Mouse (Mus musculus) midbrain, embryonic 13.5 days (tissue): ENCODE data around the gene Armc2. TPM values are rescaled to one million over a fixed set of nuclear protein-coding genes. Genes with fewer than 3 reads are reported as not detected.

Experiments used
- ATAC-seq: fragments of 200-750 bp; cut with Nextera tagmentation; 2 replicates; pipeline ENCODE4 v1.8.0; 2017; ENCODE audit warnings: mild to moderate bottlenecking, moderate TSS enrichment, moderate library complexity
- H3K27ac ChIP-seq: fragments of 300-500 bp; sonication (generic); 2 replicates; pipeline ENCODE4 v1.5.1; 2015; ENCODE audit warnings: inconsistent platforms, mild to moderate bottlenecking, moderate library complexity
- H3K27me3 ChIP-seq: fragments of 300-500 bp; sonication (generic); 2 replicates; pipeline ENCODE4 v1.6.1; 2015; ENCODE audit warnings: mild to moderate bottlenecking, inconsistent platforms
- H3K36me3 ChIP-seq: fragments of 300-500 bp; sonication (generic); 2 replicates; pipeline ENCODE4 v1.6.1; 2015; ENCODE audit warnings: mild to moderate bottlenecking, inconsistent platforms
- H3K4me1 ChIP-seq: fragments of 300-500 bp; sonication (generic); replicated peaks from 2 replicates; pipeline ENCODE4 v1.6.1; 2015; ENCODE audit warnings: inconsistent platforms
- H3K4me2 ChIP-seq: fragments of 300-500 bp; sonication (generic); replicated peaks from 2 replicates; pipeline ENCODE4 v1.6.1; 2015; ENCODE audit warnings: moderate library complexity, mild to moderate bottlenecking, inconsistent platforms
- H3K4me3 ChIP-seq: fragments of 300-500 bp; sonication (generic); replicated peaks from 2 replicates; pipeline ENCODE4 v1.5.1; 2015; ENCODE audit warnings: mild to moderate bottlenecking, inconsistent platforms
- H3K9ac ChIP-seq: fragments of 300-500 bp; sonication (generic); replicated peaks from 2 replicates; pipeline ENCODE4 v1.6.1; 2015; ENCODE audit warnings: mild to moderate bottlenecking, inconsistent platforms
- H3K9me3 ChIP-seq: fragments of 300-500 bp; sonication (generic); 2 replicates; pipeline ENCODE4 v1.6.1; 2016; ENCODE audit warnings: mild to moderate bottlenecking, inconsistent platforms
- WGBS: fragments of 180-500 bp; shearing (Covaris S2); methylation state at CpG from one replicate; pipeline ENCODE4 v1.1.7; 2015; 5-methylcytosine and 5-hydroxymethylcytosine counted together
- polyA plus RNA-seq: library from polyadenylated mRNA; unstranded; fragments of >200 nt; fragmentation: Nextera tagmentation; extraction: Ambion mirVana; gene quantifications from 2 replicates; pipeline ENCODE4 v1.2.1, GENCODE M21; 2015

Armc2 gene
- polyA plus RNA-seq, 1 experiment from 2014 or later: 6.8 TPM

DNA sequence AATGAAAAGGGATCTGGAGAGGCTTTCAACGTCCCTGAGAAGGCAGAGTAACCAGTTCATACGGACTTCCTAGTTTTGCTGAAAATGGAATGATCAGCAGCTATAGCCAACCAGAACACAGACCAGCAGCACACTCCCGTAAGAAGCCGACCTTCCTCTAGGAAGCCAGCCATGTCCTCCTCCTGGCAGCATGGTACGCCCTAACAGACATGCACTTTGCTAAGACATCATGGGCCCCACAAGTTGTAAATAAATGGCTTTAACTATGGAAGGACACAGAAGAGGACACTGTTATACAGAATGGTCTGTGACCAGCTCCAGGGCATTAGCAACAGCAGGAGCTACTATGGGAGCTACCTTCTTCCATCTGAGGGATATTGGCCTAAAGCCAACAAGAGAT is 85.3 kb downstream of the Armc2 start:
- H3K27ac ChIP-seq: no peak overlapping the region

DNA sequence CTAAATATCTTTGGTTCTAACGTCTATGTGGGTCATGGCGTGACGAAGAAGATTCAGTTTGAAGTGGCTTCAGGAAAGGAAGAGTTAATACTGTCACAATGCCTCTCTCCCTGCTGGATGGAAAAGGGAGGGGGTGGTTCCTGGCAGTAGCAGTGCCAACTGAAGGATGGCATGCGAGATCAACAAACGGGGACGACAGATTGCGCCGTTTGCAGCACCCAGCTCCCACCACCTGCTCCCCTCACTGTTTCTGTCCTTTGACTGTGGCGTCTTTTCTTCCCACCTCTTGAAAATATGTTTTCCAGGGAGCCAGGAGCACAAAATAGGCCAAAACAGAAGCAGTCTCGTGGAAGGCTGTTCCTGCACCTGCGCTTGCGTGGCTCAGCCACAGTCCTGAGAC is 86.3 kb downstream of the Armc2 start:
- Histone ChIP-seq H3K27ac (peak overlapping the region; percentile 35; the same call in 1 of the 2 replicates), H3K9me3 (no peaks in the 10 kb centered on the region), H3K36me3 (no peaks in the 10 kb centered on the region), H3K4me1 (peaks cover 37% of the 10 kb centered on the region), H3K4me2 (peak overlapping the region; percentile 22; the same call in 1 of the 2 replicates), H3K27me3 (peaks cover 4% of the 10 kb centered on the region; the same call in 1 of the 2 replicates), H3K4me3 (no peak overlapping the region), H3K9ac (no peak overlapping the region)
- 75% methylated on average over 12 of the region's 12 CpGs for WGBS
- no peak for ATAC-seq

More for the DNA sequence above, 85.3 kb downstream of the Armc2 start:
- no peak overlapping the region for H3K4me2 ChIP-seq
- H3K9ac ChIP-seq: no peak overlapping the region
- peaks cover 36% of the 10 kb centered on the region for H3K4me1 ChIP-seq
- ATAC-seq: no peak
- no peak overlapping the region for H3K4me3 ChIP-seq
- no peaks in the 10 kb centered on the region for H3K9me3 ChIP-seq
- WGBS: 92% methylated on average over 5 of the region's 5 CpGs
- no peaks in the 10 kb centered on the region for H3K36me3 ChIP-seq
- H3K27me3 ChIP-seq: peaks cover 4% of the 10 kb centered on the region; the same call in 1 of the 2 replicates

DNA sequence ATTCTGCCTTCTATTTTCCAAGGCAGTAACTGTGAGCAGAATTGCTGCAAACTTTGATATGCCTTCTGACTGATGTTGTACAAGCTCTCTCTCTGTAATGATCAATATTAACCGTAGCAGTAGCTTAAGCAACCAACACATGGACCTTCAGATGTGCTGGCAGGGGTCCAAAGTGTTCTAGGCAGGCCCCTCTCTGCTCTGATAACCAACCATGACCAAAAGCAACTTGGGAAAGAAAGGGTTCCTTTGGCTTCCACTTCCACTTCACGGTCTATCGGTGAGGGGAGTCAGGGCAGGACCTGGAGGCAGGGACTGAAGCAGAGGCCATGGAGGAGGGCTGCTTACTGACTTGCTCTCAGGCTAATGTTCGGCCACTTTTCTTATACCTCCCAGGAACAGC is 87.3 kb downstream of the Armc2 start:
- Histone ChIP-seq H3K4me3 (no peak overlapping the region), H3K36me3 (no peaks in the 10 kb centered on the region), H3K9ac (no peak overlapping the region), H3K4me2 (no peak overlapping the region), H3K9me3 (no peaks in the 10 kb centered on the region), H3K27me3 (peaks cover 4% of the 10 kb centered on the region; the same call in 1 of the 2 replicates), H3K4me1 (peaks cover 33% of the 10 kb centered on the region), H3K27ac (no peak overlapping the region)
- WGBS: 61% methylated on average over 4 of the region's 4 CpGs
- ATAC-seq: no peak

DNA sequence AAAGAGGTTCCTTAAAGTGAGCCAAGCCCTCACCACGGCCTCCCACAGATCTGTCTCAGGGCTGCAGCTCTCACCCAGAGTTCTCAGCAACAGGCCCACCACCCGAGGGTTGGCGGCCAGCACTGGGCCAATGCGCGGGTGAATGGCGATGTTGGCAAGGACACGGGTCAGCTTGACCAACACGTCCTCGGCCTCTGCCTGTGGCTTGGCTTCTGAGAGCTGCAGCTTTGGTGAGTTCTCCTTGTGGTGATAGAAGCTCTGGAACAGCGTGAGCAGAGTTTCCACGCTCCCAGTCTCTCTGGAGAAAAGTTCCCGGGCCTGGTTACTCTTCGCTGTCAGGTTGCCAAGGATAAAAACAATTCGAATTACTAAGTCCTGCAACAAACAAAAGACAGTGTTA is 91.5 kb downstream of the Armc2 start:
- ATAC-seq: no peak
- H3K4me1 ChIP-seq: peaks cover 9% of the 10 kb centered on the region; the same call in 1 of the 2 replicates
- H3K4me3 ChIP-seq: no peak overlapping the region
- no peaks in the 10 kb centered on the region for H3K9me3 ChIP-seq
- H3K27me3 ChIP-seq: peaks cover 4% of the 10 kb centered on the region; the same call in 1 of the 2 replicates
- WGBS: 72% methylated on average over 14 of the region's 14 CpGs
- H3K36me3 ChIP-seq: no peaks in the 10 kb centered on the region
- no peak overlapping the region for H3K4me2 ChIP-seq
- H3K9ac ChIP-seq: no peak overlapping the region
- H3K27ac ChIP-seq: no peak overlapping the region

GRCm38 (mm10) chr10:41912290-41912994 is 105.8 kb downstream of the Armc2 start:
- Histone ChIP-seq H3K4me2 (no peak overlapping the region), H3K27me3 (no peaks in the 10 kb centered on the region), H3K4me3 (no peak overlapping the region), H3K36me3 (peaks cover 12% of the 10 kb centered on the region), H3K9me3 (no peaks in the 10 kb centered on the region), H3K4me1 (peaks cover 5% of the 10 kb centered on the region; the same call in 1 of the 2 replicates), H3K9ac (no peak overlapping the region), H3K27ac (no peak overlapping the region)
- ATAC-seq: no peak
- 92% methylated on average over 8 of the region's 8 CpGs for WGBS

GRCm38 (mm10) chr10:41908899-41909298 is 109.3 kb downstream of the Armc2 start:
- Histone ChIP-seq H3K27me3 (no peaks in the 10 kb centered on the region), H3K9me3 (no peaks in the 10 kb centered on the region), H3K36me3 (peaks cover 42% of the 10 kb centered on the region), H3K27ac (no peak overlapping the region; the same call in 1 of the 2 replicates), H3K9ac (no peak overlapping the region), H3K4me1 (peaks cover 5% of the 10 kb centered on the region; the same call in 1 of the 2 replicates), H3K4me2 (no peak overlapping the region), H3K4me3 (no peak overlapping the region)
- ATAC-seq: 0 out of 2 replicates have a peak, but pooled peaks have one; percentile 45
- 59% methylated on average over 6 of the region's 6 CpGs for WGBS

DNA sequence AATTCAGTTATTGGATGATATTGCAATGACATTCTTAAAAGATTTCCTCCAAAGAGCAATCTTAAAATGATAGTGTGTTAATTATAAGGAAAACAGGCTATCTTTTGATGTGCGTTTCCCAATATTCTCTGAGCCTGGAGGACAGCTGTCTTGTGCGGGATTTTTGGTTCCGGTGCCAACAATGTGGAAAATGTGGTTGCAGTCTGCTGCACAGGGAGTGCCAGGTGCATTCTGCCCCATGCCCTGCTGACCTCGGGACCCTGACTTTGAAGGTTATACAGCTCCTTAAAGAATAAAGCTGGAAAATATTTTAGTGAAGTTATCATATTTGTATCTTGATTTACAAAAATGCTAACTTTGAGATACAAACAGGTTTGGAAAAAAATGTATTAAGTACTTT is 110.3 kb downstream of the Armc2 start:
- Histone ChIP-seq H3K4me3 (no peak overlapping the region), H3K4me2 (no peak overlapping the region), H3K36me3 (peaks cover 48% of the 10 kb centered on the region), H3K27ac (no peak overlapping the region), H3K9ac (no peak overlapping the region), H3K4me1 (peaks cover 5% of the 10 kb centered on the region; the same call in 1 of the 2 replicates), H3K9me3 (no peaks in the 10 kb centered on the region), H3K27me3 (no peaks in the 10 kb centered on the region)
- ATAC-seq: no peak
- 87% methylated on average over 4 of the region's 4 CpGs for WGBS

DNA sequence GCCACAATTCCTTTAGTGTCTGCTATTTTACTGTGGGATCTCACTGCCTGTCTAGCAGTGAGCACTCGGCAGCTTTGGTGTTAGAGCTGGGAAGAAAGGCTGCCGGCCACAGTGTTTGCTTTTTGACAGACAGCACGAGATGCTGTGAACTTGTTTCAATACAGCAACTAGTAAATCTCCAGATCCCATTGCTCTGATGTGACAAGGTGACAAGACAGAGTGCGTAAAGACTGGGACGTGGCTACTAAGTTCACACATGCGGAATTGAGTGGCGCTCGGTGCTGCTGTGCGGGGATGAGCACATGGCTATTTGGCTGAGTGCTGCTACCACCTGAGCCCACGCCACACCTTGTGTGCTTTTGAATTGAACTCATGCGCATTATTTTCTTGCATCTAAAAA is 110.8 kb downstream of the Armc2 start:
- ATAC-seq: no peak
- Histone ChIP-seq H3K4me3 (no peak overlapping the region), H3K27me3 (no peaks in the 10 kb centered on the region), H3K36me3 (peaks cover 53% of the 10 kb centered on the region), H3K9ac (no peak overlapping the region), H3K4me1 (peaks cover 5% of the 10 kb centered on the region; the same call in 1 of the 2 replicates), H3K4me2 (no peak overlapping the region), H3K27ac (no peak overlapping the region), H3K9me3 (no peaks in the 10 kb centered on the region)
- WGBS: 86% methylated on average over 11 of the region's 11 CpGs

GRCm38 (mm10) chr10:41901864-41902263 is 116.4 kb downstream of the Armc2 start:
- H3K27ac ChIP-seq: no peak overlapping the region
- no peaks in the 10 kb centered on the region for H3K9me3 ChIP-seq
- H3K4me2 ChIP-seq: no peak overlapping the region
- H3K36me3 ChIP-seq: peaks cover 54% of the 10 kb centered on the region
- WGBS: 94% methylated on average over 6 of the region's 6 CpGs
- no peak overlapping the region for H3K4me3 ChIP-seq
- no peak overlapping the region for H3K9ac ChIP-seq
- no peak for ATAC-seq
- H3K4me1 ChIP-seq: no peaks in the 10 kb centered on the region
- no peaks in the 10 kb centered on the region for H3K27me3 ChIP-seq

- Histone ChIP-seq H3K9ac (no peak overlapping the region), H3K4me3 (no peak overlapping the region), H3K9me3 (no peaks in the 10 kb centered on the region), H3K4me1 (no peaks in the 10 kb centered on the region), H3K27me3 (no peaks in the 10 kb centered on the region), H3K27ac (no peak overlapping the region), H3K36me3 (peaks cover 51% of the 10 kb centered on the region), H3K4me2 (no peak overlapping the region)
- ATAC-seq: no peak
- WGBS: 90% methylated on average over 8 of the region's 8 CpGs
These were observed 116.8 kb downstream of the Armc2 start for GRCm38 (mm10) chr10:41901456-41901855.

- Histone ChIP-seq H3K36me3 (peaks cover 24% of the 10 kb centered on the region), H3K4me3 (no peak overlapping the region), H3K9me3 (no peaks in the 10 kb centered on the region), H3K27me3 (no peaks in the 10 kb centered on the region), H3K27ac (no peak overlapping the region), H3K4me2 (no peak overlapping the region), H3K4me1 (peaks cover 13% of the 10 kb centered on the region), H3K9ac (no peak overlapping the region)
- WGBS: 94% methylated on average over 2 of the region's 2 CpGs
- ATAC-seq: no peak
These were observed 121.4 kb downstream of the Armc2 start for GRCm38 (mm10) chr10:41896865-41897264.

- peaks cover 24% of the 10 kb centered on the region for H3K36me3 ChIP-seq
- H3K4me1 ChIP-seq: peaks cover 13% of the 10 kb centered on the region
- no peak overlapping the region for H3K27ac ChIP-seq
- no peak overlapping the region for H3K4me2 ChIP-seq
- no peaks in the 10 kb centered on the region for H3K9me3 ChIP-seq
- ATAC-seq: no peak
- no peaks in the 10 kb centered on the region for H3K27me3 ChIP-seq
- H3K9ac ChIP-seq: no peak overlapping the region
- H3K4me3 ChIP-seq: no peak overlapping the region
These were observed 121.8 kb downstream of the Armc2 start for GRCm38 (mm10) chr10:41896425-41896824.
